Mouse (Mus musculus): ENCODE data around the gene Gpc6.

GRCm38 (mm10) chr14:117552776-117553175, 627.7 kb downstream of the Gpc6 start:
- TF ChIP-seq CTCF (IDR thresholded peaks at IDR 0.05; ENCODE audit: low read depth, low read length), result no peak
- TF ChIP-seq POLR2A (IDR thresholded peaks at IDR 0.05; ENCODE audit: borderline replicate concordance, low read depth, low read length), result no peak

Measured in bone marrow macrophage, adult 2 months (primary cell).